Mouse (Mus musculus) megakaryocyte-erythroid progenitor cell, adult 5-6 weeks (primary cell): Measurements from ENCODE around the gene Ank3. TPM values are rescaled to one million over a fixed set of nuclear protein-coding genes. Genes with fewer than 3 reads are reported as not detected.

Experiments used
- ATAC-seq: replicated peaks from 2 replicates; pipeline ENCODE4 v1.8.0; 2016; ENCODE audit warnings: mild to moderate bottlenecking, inconsistent platforms; ENCODE audit not compliant: severe bottlenecking, poor library complexity, low FRiP score, low TSS enrichment
- total RNA-seq, 2 experiments: library from RNA; stranded (forward) in 1 of 2; stranded (reverse) in 1 of 2; fragments of 200-1000, 215-1000 nt in 1 of 2; fragments of >200 nt in 1 of 2; fragmentation: Nextera tagmentation in 1 of 2; gene quantifications; 2 replicates each; pipeline ENCODE4 v1.2.3; 2014 to 2017

The Ank3 gene
- total RNA-seq, 2 experiments from 2014 or later: 0.09 TPM; not detected in 1

GRCm38 (mm10) chr10:69532169-69532730 lies 133.7 kb downstream of the Ank3 start:
- ATAC-seq: no peak

DNA sequence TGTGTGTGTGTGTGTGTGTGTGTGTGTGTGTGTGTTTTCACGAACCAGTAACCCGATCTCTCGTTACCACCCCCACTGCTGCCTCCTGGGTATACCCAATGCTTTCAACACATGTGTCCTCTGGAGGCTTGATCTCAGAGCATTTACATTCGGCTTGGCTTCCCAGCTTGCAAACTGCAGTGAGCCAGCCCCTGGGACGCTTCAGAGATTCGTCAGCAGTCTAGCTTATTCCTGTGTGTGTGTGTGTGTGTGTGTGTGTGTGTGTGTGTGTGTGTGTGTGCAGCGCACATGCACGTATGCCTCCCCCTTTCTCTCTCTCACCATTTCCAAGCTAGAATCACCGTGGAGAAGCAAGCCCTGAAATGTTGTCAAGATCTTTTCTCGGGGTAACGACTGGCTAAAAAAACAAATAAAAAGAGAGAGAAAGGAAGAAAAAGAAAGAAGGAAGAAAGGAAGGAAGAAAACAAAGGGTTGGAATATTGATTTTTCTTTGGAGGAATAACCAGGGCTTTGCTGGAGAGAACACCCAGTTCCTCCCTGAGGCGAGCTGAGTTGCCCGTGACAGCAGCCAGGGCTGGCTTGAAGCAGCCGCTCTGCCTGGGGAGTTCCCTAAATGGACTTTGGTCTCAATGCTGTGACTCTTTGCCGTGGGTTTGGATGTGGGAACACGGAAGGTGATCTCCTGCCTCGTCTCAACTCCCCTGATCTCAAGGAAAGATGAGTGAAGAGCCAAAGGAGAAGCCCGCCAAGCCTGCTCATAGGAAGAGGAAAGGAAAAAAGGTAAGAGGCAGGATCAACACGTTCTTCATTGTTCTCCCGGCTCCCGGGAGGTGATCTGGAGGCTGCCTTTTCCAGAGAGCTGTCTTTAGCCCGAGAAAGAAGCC lies 135.2 kb downstream of the Ank3 start:
- ATAC-seq: no peak

- no peak for ATAC-seq
Measured at GRCm38 (mm10) chr10:69534716-69535115, 136.1 kb downstream of the Ank3 start.

DNA sequence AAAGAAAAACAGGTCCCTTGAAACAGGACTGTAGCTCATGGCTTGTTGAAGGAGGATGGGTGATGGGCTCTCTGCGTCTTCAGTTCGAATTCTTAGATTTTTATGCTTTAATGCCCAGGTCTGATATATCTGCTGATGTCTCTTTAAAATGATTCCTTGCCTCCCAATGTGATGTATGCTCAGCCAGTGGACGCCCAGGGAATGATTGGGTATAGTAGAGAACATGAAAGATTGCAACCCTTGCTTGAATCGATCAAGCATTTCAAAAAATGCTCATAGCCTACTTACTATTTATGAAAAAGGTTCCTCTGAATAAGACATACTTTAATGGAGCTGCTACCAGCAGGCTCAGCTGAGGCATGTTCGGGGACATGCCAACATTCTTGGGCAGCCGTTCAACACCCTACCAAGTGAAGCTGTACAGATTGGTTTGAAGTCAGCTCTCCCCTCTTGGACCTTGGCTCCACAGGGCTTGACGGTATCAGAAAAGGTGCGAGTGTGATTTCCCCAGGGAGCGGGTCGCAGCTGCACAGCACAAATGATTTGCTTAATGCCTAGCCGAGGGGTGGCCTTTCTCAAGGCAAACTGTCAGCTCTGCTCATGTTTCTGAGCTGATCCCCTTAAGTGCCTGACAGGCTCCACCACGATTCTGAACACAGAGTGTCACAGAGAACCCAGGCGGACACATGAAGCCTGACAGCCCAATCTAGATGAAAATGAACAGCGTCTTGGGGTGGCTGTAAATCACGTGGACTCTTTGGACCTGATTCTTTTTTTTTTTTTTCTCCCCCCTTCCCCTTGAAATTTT lies 136.8 kb downstream of the Ank3 start:
- ATAC-seq: no peak

DNA sequence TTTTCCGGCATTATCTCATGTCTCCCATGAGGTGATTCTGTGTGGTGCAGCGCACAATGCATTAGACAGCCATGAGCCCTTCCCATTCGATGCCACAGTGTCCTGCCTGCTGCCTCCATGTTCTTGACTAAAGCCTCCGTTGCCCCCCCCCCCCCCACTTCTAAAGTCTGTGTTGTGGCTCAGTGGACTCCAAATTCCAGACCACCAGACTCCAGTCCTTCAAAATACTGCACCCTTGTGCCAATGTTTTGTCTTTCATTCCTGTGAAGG lies 137.3 kb downstream of the Ank3 start:
- no peak for ATAC-seq

- ATAC-seq: no peak
Measured at GRCm38 (mm10) chr10:69536372-69537075, 138.0 kb downstream of the Ank3 start.

DNA sequence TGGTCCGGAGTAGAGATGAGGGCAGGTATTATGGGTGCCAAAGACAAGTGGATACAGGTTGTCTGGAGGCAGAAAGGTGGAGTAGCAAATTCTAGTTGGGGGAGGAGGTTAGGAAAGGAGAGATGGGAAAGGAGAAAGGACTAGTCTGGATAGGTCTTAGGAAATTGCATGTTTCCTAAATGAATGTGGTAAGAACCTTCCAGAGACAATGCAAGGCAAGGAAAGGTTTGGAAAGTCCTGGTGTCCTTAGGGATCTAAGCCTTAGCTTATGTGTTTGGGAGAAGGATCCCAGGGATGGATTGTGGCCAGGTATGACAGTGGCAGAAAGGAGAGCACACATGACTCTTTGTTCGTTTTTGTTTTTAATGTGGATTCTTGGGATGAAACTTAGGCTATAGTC lies 139.7 kb downstream of the Ank3 start:
- ATAC-seq: no peak

DNA sequence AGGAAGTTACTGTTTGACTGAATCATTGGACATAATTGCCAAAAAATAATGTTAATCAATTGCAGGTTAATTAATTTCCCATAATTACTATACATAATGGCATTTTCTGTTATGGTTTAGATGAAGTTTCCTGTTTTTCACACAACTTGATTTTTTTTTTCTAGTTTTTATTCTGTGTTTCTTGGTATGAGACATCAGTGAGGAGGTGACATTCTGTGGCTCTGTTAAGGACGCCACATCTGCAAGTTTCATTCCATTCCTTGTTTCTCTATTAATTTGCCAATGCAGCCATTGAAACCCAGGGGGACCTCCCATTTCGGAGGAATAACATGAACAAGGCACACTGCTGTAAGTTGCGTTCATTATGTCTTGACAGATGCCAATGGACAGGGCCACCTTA lies 143.9 kb downstream of the Ank3 start:
- ATAC-seq: no peak

DNA sequence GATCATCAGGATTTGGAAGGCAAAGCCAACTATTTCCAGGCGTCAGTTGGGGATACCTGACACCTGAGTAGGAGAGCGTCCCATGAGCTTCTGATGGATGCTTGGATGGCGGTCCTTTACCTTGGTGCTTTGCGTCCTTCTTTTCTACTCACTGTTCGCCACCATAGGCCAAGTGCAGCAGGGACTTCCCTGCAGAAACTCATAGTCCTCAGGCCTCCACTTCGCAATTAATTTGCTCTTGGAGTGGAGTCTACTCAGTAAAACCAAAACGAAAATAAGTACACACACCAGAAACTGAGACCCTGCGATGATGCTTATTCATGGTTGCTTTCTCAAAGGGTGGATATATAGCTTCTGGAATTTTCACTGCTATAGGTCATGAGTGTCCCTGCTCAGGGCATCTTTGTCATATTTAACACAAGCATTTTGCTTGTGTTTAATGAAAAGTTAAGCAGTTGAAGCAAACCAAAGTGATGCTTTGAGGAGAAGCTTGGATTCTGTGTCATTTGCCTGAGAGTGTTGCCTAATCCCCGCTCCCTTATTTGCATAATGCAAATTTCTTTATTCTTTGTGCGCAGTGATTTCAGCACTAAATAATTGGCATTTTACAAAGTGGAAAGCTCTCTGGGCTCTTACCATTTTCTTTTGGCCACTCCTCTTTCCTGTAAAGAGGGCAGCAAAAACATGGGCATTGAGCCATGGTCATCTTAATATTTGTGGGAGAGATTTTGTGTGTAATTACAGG lies 145.5 kb downstream of the Ank3 start:
- ATAC-seq: no peak

- no peak for ATAC-seq
Measured at GRCm38 (mm10) chr10:69544653-69545052, 146.1 kb downstream of the Ank3 start.

DNA sequence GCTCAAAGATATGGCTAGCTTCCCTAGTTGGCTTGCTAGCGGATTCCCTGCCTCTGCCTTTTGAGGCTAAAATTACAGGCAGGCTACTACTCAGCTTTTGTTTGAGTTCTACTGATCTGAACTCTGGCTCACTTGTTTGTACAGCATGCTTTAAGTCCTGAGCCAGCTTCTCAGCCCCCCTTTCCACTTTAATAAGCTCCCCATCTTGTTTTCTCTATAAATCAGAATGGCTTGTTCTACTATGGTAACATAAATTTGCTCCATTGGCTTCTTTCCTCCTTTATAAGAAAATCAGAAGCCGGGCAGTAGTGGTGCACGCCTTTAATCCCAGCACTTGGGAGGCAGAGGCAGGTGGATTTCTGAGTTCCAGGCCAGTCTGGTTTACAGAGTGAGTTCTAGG lies 147.4 kb downstream of the Ank3 start:
- no peak for ATAC-seq

DNA sequence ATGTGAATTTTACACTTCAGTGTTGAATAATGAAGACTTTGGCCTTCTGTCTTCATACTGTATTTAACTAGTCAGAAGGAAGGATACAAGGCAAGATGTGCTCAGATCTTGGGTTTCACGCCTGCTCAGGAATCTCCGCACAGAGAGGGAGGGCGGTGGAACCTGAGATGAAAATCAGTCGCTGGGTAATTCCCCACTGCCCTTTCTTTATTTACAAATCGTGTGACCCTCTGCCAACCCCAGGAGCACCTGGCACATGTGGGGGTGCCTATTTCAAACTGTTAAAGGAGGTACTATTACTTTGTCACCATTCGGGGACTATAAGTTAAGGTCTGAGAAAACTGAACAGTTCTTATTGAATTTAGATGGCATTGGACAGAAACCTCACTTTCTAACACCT lies 148.1 kb downstream of the Ank3 start:
- no peak for ATAC-seq

GRCm38 (mm10) chr10:69548771-69549170 lies 150.2 kb downstream of the Ank3 start:
- no peak for ATAC-seq

GRCm38 (mm10) chr10:69549221-69549620 lies 150.6 kb downstream of the Ank3 start:
- ATAC-seq: no peak

DNA sequence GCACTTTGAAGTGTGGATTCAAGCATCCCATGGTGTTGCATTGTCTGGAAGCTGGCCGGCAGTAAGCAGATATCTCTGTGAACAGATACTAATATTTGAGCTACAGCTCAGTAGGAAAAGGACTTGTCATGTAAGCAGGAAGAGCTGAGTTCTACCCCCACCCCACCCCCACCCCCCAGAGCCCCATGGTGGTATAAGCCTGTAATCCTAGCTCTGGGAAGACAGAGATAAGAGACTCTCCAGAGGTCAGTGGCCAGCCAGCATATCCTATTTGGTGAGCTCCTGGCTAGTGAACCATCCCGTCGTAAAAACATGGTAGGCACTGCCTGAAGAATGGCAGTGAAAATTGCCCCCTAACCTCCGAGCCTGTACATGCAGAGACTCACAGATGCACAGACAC lies 152.3 kb downstream of the Ank3 start:
- ATAC-seq: no peak

- no peak for ATAC-seq
Measured at GRCm38 (mm10) chr10:69553091-69553490, 154.5 kb downstream of the Ank3 start.

- no peak for ATAC-seq
Measured at GRCm38 (mm10) chr10:69555592-69555991, 157.0 kb downstream of the Ank3 start.

DNA sequence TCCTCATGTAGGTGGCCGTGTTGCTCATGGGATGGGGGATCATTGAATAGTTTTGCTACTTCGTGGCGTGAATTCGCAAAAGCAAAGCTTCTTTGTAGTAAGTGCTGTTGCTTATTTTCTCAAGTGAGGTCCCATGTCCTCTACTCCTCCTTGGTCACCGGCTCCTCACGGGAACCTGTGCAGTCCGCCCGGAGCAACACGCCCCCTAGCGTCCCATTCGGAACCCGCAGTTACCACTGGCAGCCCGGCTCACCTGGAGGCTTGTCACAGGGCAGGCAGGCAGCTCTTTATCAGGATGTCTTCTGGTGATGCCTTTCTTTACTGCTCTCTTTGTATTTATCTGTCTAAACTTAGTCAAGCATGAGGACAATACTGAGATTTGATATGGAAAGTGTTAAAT lies 157.7 kb downstream of the Ank3 start:
- ATAC-seq: no peak

DNA sequence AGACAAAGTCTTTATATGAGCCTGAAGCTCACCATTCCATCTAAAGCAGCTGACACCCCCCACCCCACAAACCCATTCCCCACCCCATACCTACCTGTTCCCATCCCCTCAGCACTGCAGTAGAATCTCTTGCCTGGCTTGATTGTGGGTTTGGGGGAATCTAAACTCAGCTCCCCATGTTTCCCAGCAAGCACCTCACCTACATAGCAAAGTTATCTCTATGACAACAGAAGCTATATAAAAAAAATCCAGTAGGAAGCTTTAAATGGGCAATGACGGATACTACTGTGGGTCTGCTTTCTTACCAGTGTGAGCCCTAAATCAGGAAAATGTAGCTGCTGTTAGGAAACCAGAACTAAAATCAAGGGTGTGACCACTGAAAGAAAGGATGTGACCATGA lies 161.7 kb downstream of the Ank3 start:
- no peak for ATAC-seq
